Mouse (Mus musculus) neural tube, embryonic 12.5 days (tissue): ENCODE measurements around the gene Spo11. TPM values are rescaled to one million over a fixed set of nuclear protein-coding genes. Genes with fewer than 3 reads are reported as not detected.
A peak's percentile ranks its signal among the peaks of the same experiment; 100 is the strongest.

Source experiments
- ATAC-seq: fragments of 200-750 bp; cut with Nextera tagmentation; 2 replicates; pipeline ENCODE4 v1.8.0; 2017; ENCODE audit warnings: low read depth, mild to moderate bottlenecking, moderate TSS enrichment, moderate library complexity; ENCODE audit not compliant: low FRiP score
- H3K27ac ChIP-seq: fragments of 300-500 bp; sonication (generic); 2 replicates; pipeline ENCODE4 v1.5.1; 2016
- H3K27me3 ChIP-seq: fragments of 300-500 bp; sonication (generic); replicated peaks from 2 replicates; pipeline ENCODE4 v1.6.1; 2016; ENCODE audit warnings: mild to moderate bottlenecking
- H3K36me3 ChIP-seq: fragments of 300-500 bp; sonication (generic); 2 replicates; pipeline ENCODE4 v1.6.1; 2016; ENCODE audit warnings: mild to moderate bottlenecking
- H3K4me1 ChIP-seq: fragments of 300-500 bp; sonication (generic); 2 replicates; pipeline ENCODE4 v1.6.1; 2016
- H3K4me2 ChIP-seq: fragments of 300-500 bp; sonication (generic); replicated peaks from 2 replicates; pipeline ENCODE4 v1.6.1; 2016; ENCODE audit warnings: mild to moderate bottlenecking
- H3K4me3 ChIP-seq: fragments of 300-500 bp; sonication (generic); 2 replicates; pipeline ENCODE4 v1.5.1; 2016
- H3K9ac ChIP-seq: fragments of 300-500 bp; sonication (generic); 2 replicates; pipeline ENCODE4 v1.6.1; 2016; ENCODE audit warnings: mild to moderate bottlenecking
- H3K9me3 ChIP-seq: fragments of 300-500 bp; sonication (generic); 2 replicates; pipeline ENCODE4 v1.6.1; 2016; ENCODE audit warnings: mild to moderate bottlenecking
- WGBS: fragments of 180-500 bp; shearing (Covaris S2); methylation state at CpG from one replicate; pipeline ENCODE4 v1.1.7; 2016; 5-methylcytosine and 5-hydroxymethylcytosine counted together
- polyA plus RNA-seq: library from polyadenylated mRNA; unstranded; fragments of >200 nt; fragmentation: Nextera tagmentation; extraction: Ambion mirVana; gene quantifications from 2 replicates; pipeline ENCODE4 v1.2.1, GENCODE M21; 2016

Gene Spo11
- polyA plus RNA-seq, 1 experiment from 2014 or later: 0.22 TPM

DNA sequence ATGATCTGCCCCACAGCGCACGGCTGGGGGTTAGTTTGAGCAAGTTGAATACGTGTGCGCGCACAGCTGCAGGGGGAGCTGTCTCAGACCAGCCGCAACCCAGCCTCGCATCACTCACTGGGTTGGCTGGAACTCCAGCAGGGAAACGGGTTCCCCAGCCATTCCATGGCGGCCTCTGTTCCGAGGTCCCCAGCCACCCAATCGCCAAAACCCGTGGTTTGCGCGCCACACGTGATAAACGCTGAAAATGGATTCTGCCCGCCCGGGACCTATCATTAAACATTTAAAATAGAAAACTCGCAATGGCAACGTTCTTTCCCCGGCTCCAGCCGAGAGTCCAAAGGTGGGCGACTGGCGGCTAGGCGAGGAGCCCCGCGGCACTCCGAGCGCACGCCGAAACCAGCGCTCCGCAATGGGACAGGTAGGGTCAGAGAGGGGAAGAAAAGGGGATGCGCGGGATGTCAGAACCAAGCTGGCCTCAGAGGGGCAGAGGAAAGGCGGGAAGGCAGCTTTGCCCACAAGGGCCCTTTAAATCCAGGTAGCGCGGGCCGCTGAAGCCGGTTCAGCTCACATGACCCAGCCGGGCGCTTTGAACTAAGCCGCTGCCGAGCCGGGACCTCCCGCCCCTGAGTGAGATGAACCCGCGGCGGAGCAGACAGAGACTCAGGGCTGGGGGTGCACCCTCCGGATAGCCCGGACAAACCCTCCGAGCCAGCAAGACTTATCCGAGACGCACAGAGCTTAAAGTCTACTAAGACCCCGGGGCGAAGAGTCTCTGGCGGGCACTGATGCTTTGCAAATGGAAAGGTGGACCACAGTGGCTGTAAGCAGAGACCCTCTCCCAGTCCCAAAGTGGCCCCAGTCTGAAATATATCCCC lies 38.5 kb upstream of the Spo11 start:
- no peak for ATAC-seq
- Histone ChIP-seq H3K4me2 (peak overlapping the region; percentile 93), H3K4me3 (peak overlapping the region; percentile 49), H3K36me3 (no peaks in the 10 kb centered on the region), H3K27me3 (peaks cover 84% of the 10 kb centered on the region), H3K4me1 (peaks cover 70% of the 10 kb centered on the region), H3K27ac (no peak overlapping the region), H3K9ac (peak overlapping the region; percentile 58), H3K9me3 (no peaks in the 10 kb centered on the region)
- WGBS: under 1% methylated on average over 57 of the region's 57 CpGs

DNA sequence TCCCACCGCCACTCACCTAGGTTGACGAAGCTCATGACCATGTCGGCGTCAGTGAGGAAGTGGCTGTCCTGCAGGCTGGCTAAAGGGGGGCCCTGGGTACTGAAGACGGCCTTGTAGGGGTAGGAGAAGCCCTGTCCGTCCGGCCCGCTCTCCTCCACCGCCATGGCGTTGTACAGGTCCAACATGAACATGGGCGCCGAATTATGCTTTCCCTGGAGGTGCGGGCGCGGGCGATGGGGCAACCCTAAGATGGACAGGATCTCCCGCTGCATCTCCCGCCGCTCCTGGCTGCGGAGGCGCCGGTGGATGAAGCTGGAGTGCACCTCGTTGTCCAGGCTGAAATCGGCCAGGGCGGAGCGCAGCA lies 37.9 kb upstream of the Spo11 start:
- H3K4me3 ChIP-seq: peak overlapping the region; percentile 49
- peaks cover 64% of the 10 kb centered on the region for H3K4me1 ChIP-seq
- WGBS: under 1% methylated on average over 26 of the region's 26 CpGs
- peak overlapping the region; percentile 58 for H3K9ac ChIP-seq
- H3K27me3 ChIP-seq: peaks cover 88% of the 10 kb centered on the region
- H3K4me2 ChIP-seq: peak overlapping the region; percentile 93
- no peak overlapping the region for H3K27ac ChIP-seq
- H3K9me3 ChIP-seq: no peaks in the 10 kb centered on the region
- ATAC-seq: no peak
- H3K36me3 ChIP-seq: no peaks in the 10 kb centered on the region

DNA sequence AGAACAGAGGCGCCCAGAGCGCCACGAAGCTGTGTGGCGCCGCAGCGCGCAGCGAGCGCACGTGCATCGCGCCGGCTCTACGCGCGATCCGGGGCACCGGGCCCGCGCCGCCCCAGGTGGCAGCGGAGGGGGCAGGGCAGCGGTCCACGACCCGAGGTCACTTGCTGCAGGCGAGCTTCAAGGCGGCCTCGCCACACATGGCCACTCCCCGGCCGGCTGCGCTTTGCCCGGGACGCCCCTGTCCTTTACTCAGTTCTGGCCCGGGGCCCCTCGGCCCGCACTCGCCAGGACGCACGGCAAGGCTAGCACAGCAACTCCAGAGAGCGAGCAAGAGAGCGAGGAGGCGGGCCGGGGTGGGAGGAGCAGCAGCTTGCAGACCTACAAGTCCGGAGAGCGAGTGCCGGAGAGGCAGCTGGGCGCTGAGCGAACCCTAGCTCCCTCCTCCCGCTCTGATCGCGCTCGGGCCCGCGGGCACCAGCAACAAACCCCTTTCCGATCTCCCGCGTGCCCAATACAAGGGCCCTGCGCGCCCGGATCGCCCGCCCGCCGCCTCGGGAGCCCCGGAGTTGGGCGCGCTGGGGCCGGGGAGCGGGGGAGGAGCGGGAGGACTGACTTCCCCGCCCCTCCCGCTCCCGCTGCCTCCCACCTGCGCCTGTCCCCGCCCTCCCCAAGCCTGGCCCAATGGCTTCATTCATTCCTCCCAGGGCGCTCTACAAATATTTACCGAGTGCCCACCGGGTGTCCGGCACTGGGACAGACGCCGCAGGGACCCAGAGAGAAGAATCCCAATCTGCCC lies 37.3 kb upstream of the Spo11 start, which contains the start of gene Bmp7:
TSS of gene Bmp7 (minus strand) at position 319 of the 796 bp plus-strand sequence.
- H3K4me2 ChIP-seq: peak within 1 kb of the TSS; percentile 93
- under 1% methylated on average over 82 of the region's 82 CpGs for WGBS
- no peak within 1 kb of the TSS for H3K27ac ChIP-seq
- H3K36me3 ChIP-seq: no peaks in the 10 kb centered on the region
- no peaks in the 10 kb centered on the region for H3K9me3 ChIP-seq
- H3K4me1 ChIP-seq: peaks cover 58% of the 10 kb centered on the region
- H3K9ac ChIP-seq: peak within 1 kb of the TSS; percentile 58
- peak within 1 kb of the TSS; percentile 49 for H3K4me3 ChIP-seq
- H3K27me3 ChIP-seq: peaks cover 88% of the 10 kb centered on the region
- ATAC-seq: peak; percentile 46

- H3K9me3 ChIP-seq: no peaks in the 10 kb centered on the region
- H3K27me3 ChIP-seq: peaks cover 85% of the 10 kb centered on the region
- ATAC-seq: no peak
- no peaks in the 10 kb centered on the region for H3K36me3 ChIP-seq
- H3K4me3 ChIP-seq: peak overlapping the region; percentile 49
- H3K4me1 ChIP-seq: peaks cover 52% of the 10 kb centered on the region
- peak overlapping the region; percentile 93 for H3K4me2 ChIP-seq
- WGBS: under 1% methylated on average over 13 of the region's 13 CpGs
- H3K27ac ChIP-seq: no peak overlapping the region
- peak overlapping the region; percentile 58; the same call in 1 of the 2 replicates for H3K9ac ChIP-seq
Observed at GRCm38 (mm10) chr2:172940799-172941163, 36.7 kb upstream of the Spo11 start.

GRCm38 (mm10) chr2:172949051-172949450 lies 28.4 kb upstream of the Spo11 start:
- no peak for ATAC-seq
- 49% methylated on average over 5 of the region's 5 CpGs for WGBS

GRCm38 (mm10) chr2:172950119-172950676 lies 27.3 kb upstream of the Spo11 start:
- Histone ChIP-seq H3K9ac (no peak overlapping the region), H3K9me3 (0 out of 2 replicates have a peak, but pooled peaks cover 3% of the 10 kb centered on the region), H3K4me2 (no peak overlapping the region), H3K36me3 (no peaks in the 10 kb centered on the region), H3K27me3 (0 out of 2 replicates have a peak, but pooled peaks cover 2% of the 10 kb centered on the region), H3K4me1 (no peaks in the 10 kb centered on the region), H3K27ac (no peak overlapping the region), H3K4me3 (no peak overlapping the region)
- no peak for ATAC-seq
- 71% methylated on average over 9 of the region's 9 CpGs for whole genome bisulfite sequencing

More at GRCm38 (mm10) chr2:172949051-172949450, 28.4 kb upstream of the Spo11 start:
- no peak overlapping the region for H3K27ac ChIP-seq
- H3K9me3 ChIP-seq: 0 out of 2 replicates have a peak, but pooled peaks cover 3% of the 10 kb centered on the region
- no peak overlapping the region for H3K4me3 ChIP-seq
- H3K36me3 ChIP-seq: no peaks in the 10 kb centered on the region
- H3K9ac ChIP-seq: no peak overlapping the region
- H3K27me3 ChIP-seq: peaks cover 7% of the 10 kb centered on the region; the same call in 1 of the 2 replicates
- H3K4me2 ChIP-seq: no peak overlapping the region
- no peaks in the 10 kb centered on the region for H3K4me1 ChIP-seq

DNA sequence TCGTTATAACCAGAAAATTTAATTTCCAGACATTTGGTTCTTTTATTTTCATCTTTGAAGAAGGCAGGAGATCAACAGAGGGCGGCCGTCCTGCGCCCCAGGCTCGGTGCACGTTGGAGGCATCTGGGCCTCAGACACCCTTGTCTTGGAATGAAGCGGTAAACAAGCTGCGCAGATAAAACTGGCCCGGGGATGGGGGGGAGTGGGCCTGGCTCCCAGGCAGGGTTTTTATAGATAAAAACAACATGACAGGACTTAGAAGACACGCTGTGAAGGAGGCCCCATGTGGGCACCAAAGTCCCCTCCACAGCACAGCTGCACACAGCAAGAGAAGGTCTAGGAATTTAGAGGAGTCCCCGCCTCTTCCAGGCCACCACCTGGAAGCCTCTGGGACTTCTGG lies 26.8 kb upstream of the Spo11 start:
- Histone ChIP-seq H3K9ac (no peak overlapping the region), H3K4me3 (no peak overlapping the region), H3K4me1 (no peaks in the 10 kb centered on the region), H3K27me3 (no peaks in the 10 kb centered on the region), H3K9me3 (0 out of 2 replicates have a peak, but pooled peaks cover 3% of the 10 kb centered on the region), H3K4me2 (no peak overlapping the region), H3K36me3 (no peaks in the 10 kb centered on the region), H3K27ac (no peak overlapping the region)
- 48% methylated on average over 11 of the region's 11 CpGs for WGBS
- no peak for ATAC-seq

GRCm38 (mm10) chr2:172951976-172952375 lies 25.5 kb upstream of the Spo11 start:
- Histone ChIP-seq H3K9me3 (peaks cover 11% of the 10 kb centered on the region), H3K4me3 (no peak overlapping the region), H3K36me3 (no peaks in the 10 kb centered on the region), H3K4me2 (no peak overlapping the region), H3K4me1 (no peaks in the 10 kb centered on the region), H3K9ac (no peak overlapping the region), H3K27ac (no peak overlapping the region), H3K27me3 (no peaks in the 10 kb centered on the region)
- ATAC-seq: no peak
- 78% methylated on average over 2 of the region's 2 CpGs for WGBS

DNA sequence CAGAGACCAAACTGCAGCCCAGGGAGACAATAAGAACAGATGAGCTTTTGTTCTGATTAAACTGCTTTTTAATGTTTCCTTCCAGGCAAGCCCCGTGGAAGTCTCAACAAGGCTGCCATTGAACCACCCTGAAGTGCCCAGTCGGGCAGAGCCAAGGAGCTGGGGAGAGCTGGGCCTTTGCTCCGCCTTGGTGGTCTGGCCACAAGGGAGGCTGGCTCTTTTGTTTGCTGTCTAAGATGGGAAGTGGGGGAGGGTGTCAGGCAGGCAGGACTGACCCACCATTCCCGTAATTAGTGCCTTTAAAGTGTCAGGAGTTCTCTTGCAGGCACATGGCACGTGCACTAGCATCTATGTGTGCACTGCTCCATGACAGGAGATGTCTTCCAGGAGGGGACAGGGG lies 18.9 kb upstream of the Spo11 start:
- Histone ChIP-seq H3K27me3 (no peaks in the 10 kb centered on the region), H3K4me2 (no peak overlapping the region), H3K4me3 (no peak overlapping the region), H3K9me3 (peaks cover 16% of the 10 kb centered on the region), H3K27ac (no peak overlapping the region), H3K36me3 (no peaks in the 10 kb centered on the region), H3K4me1 (peaks cover 8% of the 10 kb centered on the region), H3K9ac (no peak overlapping the region)
- ATAC-seq: peak; percentile 50; the same call in 1 of the 2 replicates
- 8% methylated on average over 5 of the region's 5 CpGs for WGBS

- peaks cover 16% of the 10 kb centered on the region for H3K9me3 ChIP-seq
- H3K4me2 ChIP-seq: no peak overlapping the region
- ATAC-seq: no peak
- H3K4me1 ChIP-seq: peaks cover 8% of the 10 kb centered on the region
- H3K4me3 ChIP-seq: no peak overlapping the region
- WGBS: 51% methylated on average over 13 of the region's 13 CpGs
- no peak overlapping the region for H3K27ac ChIP-seq
- no peak overlapping the region for H3K9ac ChIP-seq
- H3K36me3 ChIP-seq: no peaks in the 10 kb centered on the region
- H3K27me3 ChIP-seq: no peaks in the 10 kb centered on the region
Observed at GRCm38 (mm10) chr2:172959006-172959768, 18.3 kb upstream of the Spo11 start.

DNA sequence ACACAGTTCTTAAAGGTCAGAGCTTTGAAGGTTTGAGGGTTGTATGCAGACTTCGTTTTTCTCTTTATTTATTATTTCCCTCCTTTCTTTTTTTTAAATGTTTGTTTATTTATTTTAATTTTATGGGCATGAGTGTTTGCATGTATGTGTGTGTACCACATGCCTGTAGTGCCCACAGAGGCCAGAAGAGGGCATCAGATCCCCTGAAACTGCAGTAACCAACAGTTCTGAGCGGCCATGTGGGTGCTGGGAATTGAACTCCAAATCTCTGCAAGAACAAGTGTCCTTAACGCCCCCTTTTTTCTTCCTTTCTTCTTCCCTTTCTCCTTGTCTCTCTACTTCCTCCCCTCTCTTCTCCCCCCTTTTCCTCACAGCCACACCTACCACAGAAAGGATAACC lies 17.1 kb upstream of the Spo11 start:
- Histone ChIP-seq H3K9ac (no peak overlapping the region), H3K4me1 (peaks cover 8% of the 10 kb centered on the region), H3K36me3 (no peaks in the 10 kb centered on the region), H3K4me3 (no peak overlapping the region), H3K27me3 (no peaks in the 10 kb centered on the region), H3K9me3 (peaks cover 16% of the 10 kb centered on the region), H3K27ac (no peak overlapping the region), H3K4me2 (no peak overlapping the region)
- WGBS: 92% methylated on average over 3 of the region's 3 CpGs
- no peak for ATAC-seq
